Mouse (Mus musculus) urinary bladder, postnatal 25 days (tissue): Measurements from ENCODE around the gene Cd3d.
"Not testable (repeated sequence)": the region's sequence is repeated elsewhere in the genome, so short reads cannot be mapped to it uniquely, and the experiment has no call there.

Source experiments
- DNase-seq: peaks from one replicate; pipeline ENCODE4 v3.0.0; 2022; ENCODE audit warnings: low spot score

Cd3d gene

DNA sequence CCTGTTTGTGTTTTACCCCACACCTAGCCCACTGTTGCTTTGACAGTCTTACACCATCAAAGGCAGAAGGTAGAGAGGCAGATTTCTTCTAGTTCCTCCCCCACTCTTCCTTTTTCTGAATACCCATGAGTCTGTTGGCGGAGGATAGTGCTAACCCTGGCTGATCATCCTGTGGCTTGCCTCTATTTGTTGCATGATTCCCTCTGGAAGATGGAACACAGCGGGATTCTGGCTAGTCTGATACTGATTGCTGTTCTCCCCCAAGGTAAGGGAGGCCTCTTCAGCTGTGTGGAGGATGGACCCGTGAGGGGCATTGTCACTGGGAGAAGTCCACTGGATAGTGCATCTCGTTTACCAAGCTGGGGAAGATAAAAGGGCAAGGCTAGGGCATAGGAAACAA, at the start of gene Cd3d:
Gene Cd3d, plus strand, starts transcription at position 111 of the 400 bp plus-strand sequence.
- DNase-seq = no peak

DNA sequence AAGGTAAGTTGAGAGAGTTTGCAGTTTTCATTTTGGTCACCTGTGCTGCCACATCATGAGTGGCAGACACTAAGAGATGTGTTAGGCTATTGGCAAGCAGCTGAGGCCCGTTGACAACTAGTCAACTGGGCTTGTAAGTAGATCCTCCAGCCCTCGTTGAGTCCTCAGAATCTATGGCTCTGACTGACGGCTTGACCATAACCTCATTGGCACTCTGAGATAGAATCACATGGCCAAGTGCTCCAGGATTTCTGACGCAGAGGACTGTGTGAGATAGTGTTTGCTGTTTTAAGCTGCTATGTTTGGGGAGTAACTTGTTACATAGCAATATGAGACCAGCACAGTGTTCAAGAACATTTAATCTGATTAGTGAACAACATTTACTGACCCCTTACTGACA, 39.8 kb upstream of the Cd3d start:
- no peak for DNase-seq

DNA sequence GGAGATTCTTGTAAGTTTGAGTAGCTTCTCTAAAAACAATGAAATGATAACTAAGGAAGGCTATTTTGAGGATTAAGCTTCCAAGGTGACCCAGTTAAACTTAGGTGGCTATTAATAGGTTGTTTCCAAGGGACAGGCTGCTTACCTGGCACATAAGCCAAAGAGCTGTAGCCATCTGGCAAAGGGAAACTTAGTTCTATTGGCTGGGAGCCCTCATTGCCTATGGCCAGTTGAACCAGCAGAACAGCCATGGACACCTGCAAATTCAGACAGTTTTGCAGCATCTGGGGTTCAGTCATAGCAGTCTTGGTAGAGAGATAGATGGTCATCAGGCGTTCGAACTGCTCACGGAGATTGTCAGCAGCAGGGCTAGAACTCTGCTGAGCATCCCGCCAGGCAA, 39.2 kb upstream of the Cd3d start:
- no peak for DNase-seq

DNA sequence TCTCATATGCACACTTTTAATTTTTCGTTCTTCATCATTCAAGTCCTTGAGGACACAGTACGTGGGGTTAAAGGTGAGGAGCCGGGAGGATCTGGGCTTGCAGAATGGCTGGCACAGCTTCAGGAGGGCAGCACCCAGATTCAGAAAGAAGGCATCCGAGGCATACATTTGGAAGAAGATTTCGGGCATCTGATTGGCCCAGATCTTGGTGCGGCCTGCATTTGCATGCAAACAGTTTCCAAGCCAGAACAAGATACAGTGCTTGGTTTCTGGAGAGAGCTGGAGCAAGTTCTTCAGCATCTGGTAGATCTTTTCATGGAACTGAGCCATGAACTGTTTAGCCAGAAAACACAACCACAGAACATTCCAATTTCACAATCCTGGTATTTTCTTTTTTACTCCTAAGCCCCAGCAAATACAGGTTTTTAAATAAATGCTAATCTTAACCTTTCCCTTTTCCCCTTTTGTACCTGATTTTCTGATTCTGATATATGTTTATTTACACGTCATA, 35.3 kb upstream of the Cd3d start:
- DNase-seq = peak; percentile 14

DNA sequence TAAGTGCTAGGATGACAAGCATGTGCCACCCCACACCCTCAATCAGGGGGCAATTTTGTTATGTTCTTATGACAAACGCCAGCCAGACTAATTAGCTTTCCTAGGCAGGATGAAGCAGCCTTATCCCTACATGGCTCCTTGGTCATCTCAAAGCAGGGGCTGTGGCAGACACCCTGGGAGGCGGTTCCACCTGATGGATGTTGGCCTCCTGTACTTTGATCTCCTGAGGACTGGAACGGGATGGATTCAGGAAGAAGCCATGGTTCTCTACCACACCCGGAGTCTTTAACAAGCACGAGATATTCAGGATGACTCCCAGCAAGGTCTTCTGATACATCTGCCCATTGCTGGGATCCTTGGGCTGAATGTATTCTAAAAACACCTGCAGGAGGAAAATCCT, 33.8 kb upstream of the Cd3d start:
- DNase-seq = no peak

DNA sequence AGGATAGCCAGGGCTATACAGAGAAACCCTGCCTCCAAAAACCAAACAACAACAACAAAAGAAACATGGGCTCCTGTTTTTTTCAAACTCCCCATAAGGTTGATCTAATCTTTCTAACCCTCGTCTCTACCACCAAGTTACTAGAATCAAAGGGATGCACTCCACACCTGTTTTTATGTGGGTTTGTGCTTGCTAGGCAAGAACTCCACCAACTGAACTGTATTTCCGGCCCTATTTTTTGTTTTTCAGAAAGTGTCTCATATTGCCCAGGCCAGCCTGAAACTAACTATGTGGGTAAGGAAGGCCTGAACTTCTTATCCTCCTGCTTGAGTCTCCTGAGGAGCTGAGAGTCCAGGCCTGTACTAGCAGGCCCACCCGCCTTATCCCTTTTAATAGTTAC, 27.2 kb upstream of the Cd3d start:
- DNase-seq = no peak

DNA sequence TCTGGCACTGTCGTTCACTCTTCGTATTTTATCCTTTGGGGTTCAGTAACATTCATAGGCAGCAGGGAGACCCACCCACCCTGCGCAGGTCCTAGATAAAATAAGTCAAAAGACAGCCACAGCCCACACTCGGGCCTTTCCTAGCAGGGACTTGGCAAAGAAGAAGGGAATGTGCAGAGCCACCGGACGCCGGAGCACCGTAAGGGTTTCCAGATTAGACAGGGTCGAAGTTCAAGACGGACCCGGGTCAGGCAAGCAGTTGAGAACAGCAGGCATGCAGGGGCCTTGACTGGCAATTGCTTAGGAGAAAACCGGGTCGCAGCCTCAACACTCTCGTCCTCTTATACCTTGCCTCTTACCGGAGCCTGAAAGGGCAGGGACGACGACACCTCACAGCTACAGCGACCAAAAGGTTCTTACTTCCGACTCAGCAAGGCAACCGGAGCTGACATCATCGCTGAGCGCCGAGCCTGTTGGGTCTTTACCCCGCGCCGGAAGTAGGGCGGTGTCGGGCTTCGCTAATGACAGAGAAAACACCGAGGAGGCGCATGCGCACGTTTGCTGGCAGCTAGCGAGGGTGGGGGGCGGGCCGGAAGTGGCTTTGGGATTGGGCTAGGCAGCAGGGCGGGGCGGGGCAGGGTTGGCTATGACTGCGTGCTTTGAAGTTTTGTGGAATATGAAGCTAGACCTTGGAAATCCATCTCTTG, 16.3 kb upstream of the Cd3d start, which contains the start of gene Ube4a:
Gene Ube4a, minus strand, starts transcription at position 475 of the 707 bp plus-strand sequence.
- DNase-seq = peak; percentile 99

DNA sequence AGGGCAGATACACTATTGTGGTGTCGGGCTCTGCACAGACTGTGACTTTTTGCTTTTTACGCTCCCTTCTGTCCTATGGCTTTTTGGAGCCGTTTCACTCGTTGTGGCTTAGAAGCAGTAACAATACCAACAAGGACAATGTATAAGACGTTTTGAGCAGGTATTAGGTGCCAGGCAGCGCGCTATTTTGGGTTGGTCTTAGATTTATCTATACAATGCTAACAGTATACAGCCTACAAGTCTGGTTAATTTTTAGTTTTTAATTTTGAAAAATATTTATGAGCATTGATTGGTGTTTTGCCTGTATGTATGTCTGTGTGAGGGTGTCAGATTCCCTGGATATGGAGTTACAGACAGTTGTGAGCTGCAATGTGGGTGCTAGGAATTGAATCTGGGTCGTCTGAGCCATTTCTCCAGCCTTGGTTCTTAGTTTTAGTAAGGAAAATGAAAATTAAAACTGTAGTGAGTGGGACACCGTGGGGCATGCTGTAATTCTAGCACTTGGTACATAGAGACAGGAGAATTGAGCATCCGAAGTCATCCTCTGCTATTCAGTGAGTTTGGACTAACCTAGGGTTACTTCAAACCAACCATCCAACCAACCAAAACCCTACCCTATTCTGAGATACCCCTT, 15.6 kb upstream of the Cd3d start:
- DNase-seq = no peak

DNA sequence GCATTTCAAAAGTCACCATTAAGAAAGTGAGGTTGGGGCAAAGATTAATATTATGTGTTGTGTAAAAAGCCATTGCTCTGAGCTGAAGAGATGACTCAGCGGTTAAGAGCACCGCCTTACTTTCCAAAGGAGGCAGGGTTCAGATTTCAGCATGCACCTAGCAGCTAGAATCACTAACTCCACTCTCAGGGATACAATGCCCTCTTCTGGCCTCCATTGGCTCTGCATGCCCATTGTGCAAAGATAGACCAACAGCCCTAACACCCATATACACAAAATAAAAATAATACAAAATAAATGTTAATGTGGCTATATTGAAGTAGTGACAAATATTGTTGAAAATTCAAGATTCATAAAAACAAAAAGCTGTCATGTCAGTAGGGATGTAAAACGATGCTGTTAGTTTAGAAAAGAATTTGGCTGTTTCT, 14.8 kb upstream of the Cd3d start:
- peak; percentile 72 for DNase-seq

DNA sequence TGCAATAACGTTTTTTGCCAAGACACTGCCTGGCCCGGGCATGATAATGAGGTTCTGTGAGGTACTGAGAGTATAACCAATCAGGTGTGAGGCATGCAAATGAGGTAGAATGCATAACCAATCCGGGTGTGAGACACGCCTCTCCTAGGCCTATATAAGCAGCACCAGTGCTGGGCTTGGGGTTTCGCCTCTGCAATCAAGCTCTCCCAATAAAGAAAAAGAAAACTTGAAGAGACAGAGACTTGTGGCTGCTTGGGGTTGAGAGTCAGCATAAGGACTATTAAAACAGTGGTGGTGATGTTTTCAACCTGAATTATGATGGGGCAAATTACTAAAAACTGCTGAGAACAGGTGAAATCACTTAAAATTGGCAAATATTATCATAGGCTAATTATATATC, 13.8 kb upstream of the Cd3d start:
- not testable (repeated sequence) for DNase-seq

DNA sequence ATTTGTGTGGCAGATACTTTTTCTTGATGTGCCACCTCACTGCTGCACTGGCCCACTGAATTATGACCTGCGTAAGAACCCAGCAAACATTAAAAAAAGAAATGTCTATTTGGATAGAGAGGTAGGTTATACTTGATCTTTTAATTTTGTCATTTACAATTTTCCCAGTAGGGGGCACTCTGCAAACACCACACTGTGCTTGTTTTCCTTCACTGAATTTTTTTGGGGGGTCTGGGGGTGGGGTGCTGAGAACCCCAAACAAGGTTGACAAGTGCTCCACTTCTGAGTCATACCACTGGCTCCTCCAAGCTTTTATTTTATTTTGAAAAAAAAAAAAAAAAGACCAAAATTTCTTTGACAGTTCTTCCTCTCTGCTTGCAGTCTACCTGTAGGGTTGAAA, 12.1 kb upstream of the Cd3d start:
- no peak for DNase-seq

DNA sequence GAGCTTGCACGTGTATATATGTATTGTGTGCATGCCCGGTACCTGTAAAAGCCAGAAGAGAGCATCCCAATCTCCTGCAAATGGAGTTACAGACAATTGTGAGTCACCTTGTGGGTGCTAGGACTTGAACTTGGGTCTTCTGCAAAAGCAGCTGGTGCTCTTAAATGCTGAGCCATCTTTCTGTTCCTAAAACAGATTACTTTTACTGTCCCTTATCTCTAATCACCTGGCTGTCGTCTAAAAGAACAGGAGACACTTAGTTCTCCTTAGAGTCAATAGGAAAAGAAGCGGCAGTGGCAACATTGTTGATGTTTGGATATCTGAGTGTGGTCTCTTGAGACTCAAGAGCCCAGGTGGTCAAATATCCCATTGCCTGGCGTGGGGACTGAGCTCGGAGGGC, 3.8 kb upstream of the Cd3d start:
- no peak for DNase-seq

DNA sequence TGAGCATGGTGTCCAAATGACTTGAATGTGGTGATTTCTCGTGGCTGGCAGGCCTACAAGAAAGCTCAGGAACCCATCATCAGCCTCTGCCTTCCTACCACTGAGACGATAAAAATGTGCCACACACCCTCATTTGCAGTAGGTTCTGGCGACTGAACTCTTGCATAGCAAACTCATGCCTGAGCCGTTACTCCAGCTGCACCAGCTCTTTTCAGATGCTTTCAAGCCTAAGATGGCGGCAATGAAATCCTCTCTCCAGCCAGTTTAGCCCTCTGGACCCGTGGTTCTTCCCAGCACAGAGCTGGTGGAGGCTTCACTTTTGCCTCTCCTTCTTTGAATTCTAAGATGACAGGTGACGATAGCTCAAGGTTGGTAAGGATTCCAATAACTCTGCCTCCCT, 1.8 kb upstream of the Cd3d start:
- DNase-seq = no peak

DNA sequence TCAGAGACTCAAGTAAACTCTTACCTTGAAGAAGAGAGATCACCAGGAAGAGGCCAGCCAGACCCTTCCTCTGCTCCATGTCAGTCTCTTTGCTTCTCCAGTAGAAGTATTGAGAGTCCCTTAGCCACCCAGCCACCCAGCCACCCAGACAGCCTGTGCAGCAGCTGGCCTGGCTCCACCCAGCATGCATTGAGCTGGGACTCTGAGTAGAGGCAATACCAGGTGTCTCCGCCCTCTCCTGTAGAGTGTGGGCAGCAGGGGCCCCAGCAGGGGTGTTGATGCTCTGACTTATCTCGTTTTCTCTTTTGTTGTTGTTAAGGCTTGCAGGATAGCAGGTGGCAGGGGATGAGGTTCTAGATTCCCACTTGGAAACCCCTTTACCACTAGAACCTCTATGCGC, 1.3 kb upstream of the Cd3d start, which contains the start of gene Cd3g:
Gene Cd3g, minus strand, starts transcription at position 190 of the 400 bp plus-strand sequence.
- no peak for DNase-seq

DNA sequence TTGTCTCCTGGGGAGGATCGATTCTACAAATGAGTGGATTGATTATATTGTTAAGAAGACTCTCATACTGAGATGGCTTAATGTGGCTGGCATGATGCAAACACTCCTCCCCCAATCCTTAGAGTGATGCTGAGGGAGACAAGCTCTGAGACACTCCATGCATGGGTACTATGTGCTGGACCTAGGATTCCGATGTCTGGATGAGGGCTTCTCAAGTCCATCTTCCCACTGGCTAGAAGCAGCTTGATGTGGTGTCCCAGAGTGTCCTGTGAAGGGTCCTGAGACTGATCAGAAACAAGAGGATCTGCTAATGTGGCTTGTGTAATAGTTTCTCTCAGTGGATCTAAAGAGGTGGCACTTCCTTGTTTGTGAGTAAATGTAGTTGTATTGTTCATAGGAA, 482 bp upstream of the Cd3d start:
- no peak for DNase-seq

DNA sequence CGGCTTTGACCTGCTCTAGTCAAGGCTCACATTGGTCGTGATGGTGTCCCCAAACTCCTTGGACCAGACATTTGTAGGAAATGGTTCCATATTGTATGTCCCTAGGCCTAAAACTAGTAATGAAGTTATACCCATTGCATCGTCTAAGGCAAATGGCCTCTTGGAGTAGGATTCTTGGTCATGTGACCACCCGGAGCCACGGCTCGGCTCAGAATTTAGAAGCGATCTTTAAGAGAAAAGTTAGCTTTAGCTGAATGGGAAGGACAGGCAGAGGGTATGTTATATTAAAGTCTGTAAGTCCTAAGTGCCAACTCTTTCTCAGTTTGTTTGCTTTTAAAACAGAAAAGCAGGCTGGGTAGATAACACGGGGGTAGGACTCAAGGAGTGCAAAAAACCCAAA, 495 bp downstream of the Cd3d start:
- DNase-seq = no peak

DNA sequence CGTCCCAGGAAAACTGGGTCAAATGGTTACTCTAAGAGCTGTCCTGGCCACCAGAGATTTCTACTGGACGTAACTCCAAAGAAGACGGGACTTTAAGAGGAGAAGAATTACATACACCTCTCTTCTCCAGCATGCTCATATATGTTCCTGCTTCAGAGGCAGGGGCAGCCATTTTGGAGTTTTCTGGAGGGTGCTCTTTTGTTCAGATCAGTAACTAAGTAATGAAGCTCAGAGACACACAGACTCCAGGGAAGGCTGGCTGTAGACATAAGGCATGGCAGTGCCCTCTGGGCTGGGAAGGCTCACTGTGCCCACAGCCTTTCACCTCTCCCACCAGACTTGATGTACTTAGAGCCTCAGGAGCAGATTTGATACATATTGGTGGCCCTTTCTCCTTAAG, 945 bp downstream of the Cd3d start:
- DNase-seq = no peak

DNA sequence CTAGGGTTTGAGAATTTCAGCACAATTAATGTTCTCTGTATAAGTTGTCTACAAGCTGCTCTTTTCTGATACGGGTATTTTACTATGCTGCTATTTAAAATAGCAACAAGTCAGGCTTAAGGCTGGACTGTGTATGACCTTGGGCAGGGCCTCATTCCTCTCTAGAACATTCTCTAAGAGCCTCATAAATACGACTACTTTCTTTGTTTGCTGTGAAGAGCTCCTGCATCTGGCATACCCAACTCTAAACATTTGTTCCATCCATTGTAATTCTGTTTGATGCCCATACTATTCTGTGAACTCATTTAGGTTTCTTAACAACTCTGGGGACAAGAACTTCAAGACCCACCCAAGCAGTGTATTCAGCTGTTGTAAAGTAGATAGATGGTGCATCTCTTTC, 1.4 kb downstream of the Cd3d start:
- no peak for DNase-seq

DNA sequence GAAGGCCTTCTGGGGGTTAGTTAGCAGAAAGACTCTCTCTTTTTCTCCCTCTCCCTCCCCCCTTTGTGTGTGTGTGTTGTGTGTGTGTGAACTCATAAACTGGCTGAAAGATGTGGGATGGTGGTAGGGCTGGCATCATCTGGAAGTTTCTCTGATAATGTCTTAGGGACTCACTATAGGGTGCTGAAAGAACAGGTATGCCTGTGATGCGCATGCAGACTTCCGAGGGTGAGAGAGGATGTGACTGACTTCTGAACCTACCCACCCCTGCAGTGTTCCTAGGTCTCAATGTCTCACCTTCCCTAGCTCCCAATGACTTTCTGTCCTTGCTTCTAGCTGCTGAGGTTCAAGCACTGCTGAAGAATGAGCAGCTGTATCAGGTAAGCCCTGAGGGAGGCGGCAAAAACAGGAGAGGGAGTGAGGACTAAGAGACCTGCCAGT, 4.2 kb downstream of the Cd3d start:
- no peak for DNase-seq

DNA sequence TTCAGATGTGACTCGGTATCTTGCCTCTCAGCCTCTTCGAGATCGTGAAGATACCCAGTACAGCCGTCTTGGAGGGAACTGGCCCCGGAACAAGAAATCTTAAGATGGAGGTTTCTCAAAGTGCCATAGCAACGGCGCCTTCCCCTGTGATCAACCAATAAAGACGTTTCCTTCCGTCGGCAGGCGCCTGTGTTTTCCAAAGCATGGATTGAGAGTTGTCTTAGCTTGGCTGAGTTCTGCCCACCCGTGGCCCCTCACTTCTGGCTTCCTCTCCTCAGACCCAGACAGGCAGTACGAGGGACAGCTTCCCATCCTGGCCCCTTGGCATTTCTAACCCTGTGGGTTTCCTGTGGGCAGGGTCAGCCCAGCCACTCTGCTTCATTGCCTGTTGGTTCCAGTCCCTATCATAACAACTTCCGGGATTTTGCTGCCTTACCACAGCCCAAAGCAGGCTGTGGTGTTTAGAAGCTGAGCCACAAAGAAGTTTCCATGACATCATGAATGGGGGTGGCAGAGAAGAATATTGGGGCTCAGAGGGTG, 4.7 kb downstream of the Cd3d start:
- DNase-seq = no peak

DNA sequence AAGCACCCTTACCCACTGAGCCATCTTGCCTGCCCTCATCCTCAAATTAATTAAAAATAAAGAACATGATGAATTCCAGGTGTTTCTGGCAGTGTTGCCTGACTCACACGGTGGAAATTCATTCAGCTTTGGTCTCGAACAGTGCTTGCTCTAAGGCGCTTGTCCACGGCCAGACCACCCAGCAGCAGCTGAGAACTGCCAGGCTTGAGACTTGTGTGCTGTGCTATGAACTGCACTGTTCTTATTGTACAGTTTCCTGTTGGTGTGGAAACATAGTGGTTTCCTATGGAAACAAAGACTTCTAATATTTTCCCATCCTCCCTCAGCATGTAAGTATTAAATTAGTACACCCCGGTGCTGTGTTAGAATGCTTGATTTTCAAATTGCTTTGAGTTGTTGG, 5.4 kb downstream of the Cd3d start:
- DNase-seq = no peak

DNA sequence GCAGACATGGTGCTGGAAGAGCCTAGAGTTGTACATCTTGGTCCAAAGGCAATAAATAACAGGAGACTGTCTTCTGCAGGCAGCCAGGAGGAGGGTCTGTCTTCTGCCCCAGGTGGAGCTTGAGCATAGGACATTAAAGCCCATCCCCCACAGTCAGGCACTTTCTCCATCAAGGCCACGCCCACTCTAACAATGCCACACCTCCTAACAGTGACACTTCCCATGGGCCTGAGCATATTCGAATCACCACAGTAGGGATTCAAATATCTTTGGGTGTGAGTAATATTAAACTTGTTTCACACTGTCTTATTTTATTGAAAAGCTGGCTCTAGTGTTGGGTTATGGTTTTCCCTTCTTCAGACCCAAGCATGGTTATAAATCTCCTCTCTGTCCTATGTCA, 10.2 kb downstream of the Cd3d start:
- no peak for DNase-seq

DNA sequence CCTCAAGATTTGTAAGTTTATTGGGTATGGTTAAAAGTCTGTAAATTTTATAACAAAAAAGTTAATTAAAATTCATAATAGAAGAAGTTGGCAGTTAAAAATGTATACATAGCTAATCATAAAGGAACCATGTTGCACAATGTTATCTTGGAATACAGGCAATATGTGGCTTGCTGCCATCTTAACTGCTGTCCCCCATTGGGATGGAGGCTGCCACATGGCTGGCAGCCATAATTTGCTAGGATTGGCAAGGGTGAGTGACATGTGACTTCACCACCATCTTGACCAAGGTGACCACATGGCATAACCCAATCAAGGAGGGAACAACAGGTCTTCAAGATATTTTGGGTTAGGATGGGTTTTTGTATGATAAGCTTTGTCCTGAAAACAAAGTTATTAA, 10.7 kb downstream of the Cd3d start:
- no peak for DNase-seq
